Mouse (Mus musculus): ENCODE measurements around the gene Adamts9.

Gene Adamts9

DNA sequence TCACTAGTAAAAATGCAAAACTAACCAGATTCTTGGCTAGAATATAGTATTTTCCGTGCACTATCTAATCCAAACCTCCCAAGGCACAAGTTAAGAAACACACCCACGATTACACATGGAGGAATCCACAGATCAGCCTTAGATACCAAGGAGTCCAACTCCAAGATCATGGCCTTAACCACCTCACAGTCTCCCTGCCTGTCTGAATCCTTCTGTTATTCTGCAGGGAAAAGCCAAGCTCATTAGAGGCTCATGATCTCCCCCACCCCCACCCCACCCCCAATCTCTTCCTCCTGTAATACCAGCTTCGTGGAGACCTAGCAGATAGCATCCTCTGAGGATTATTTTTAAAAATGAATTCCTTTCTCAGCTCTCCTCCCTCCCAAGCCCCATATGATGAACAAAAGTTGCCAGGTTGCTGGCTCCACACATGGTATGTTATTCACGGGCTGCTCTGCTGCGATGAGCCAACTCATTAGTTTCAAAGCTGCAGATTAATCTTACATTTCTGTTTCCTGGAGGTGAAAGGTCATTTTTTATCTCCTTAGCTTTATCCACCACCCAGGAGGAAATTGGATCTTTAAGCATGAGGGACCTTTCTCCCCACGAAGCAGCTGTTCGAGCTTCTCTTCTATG, 215.8 kb downstream of the Adamts9 start:
- DNase-seq (ENCODE audit: low read depth, low spot score), result no peak

DNA sequence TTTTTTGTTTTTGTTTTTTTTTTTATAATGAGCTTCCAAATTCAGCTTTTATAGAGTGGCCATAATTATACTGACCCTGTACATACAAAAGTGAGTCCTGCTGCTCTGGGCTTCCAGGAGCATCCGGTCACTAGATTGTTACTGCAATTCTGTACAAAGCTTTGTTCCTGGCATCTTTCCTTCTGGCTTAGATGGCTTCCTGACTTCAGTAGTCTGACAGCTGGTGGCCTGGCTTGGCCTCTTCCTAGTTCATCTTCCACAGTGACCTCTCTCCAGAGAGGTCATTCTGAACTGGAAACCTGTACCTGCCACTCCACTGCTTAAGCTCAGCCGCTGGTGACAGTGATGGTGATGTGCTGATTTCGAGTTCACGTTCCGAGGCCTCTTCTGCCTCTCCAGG, 217.2 kb downstream of the Adamts9 start:
- DNase-seq (ENCODE audit: low read depth, low spot score), result no peak

GRCm38 (mm10) chr6:92724394-92724793, 218.9 kb downstream of the Adamts9 start:
- no peak for DNase-seq (ENCODE audit: low read depth, low spot score)

Measured in CD4-positive, CD25-positive, alpha-beta regulatory T cell, adult 2 months (primary cell).